Mouse (Mus musculus) G1E-ER4 (cell line): ENCODE data around the gene Gm973. TPM values are rescaled to one million over a fixed set of nuclear protein-coding genes. Genes with fewer than 3 reads are reported as not detected.

ENCODE experiments used
- GATA1 ChIP-seq: IDR thresholded peaks from one replicate; pipeline ENCODE4 v1.8.0; 2012; ENCODE audit warnings: low read length, inconsistent platforms
- polyA plus RNA-seq: library from polyadenylated mRNA; stranded (reverse); fragments of >175 nt; gene quantifications from 2 replicates; pipeline ENCODE4 v1.2.3, GENCODE M21; 2012

Gene Gm973
- not detected in 2 replicates for polyA plus RNA-seq

GRCm38 (mm10) chr1:59516026-59516917 is at the start of gene Gm973:
Gene Gm973 (plus strand): TSS chr1:59516264.
- TF ChIP-seq GATA1: no peak

GRCm38 (mm10) chr1:59469170-59469569 is 46.9 kb upstream of the Gm973 start:
- no peak for TF ChIP-seq GATA1

GRCm38 (mm10) chr1:59470766-59471165 is 45.3 kb upstream of the Gm973 start:
- TF ChIP-seq GATA1: no peak

GRCm38 (mm10) chr1:59472368-59473180 is 43.5 kb upstream of the Gm973 start:
- TF ChIP-seq GATA1: no peak

GRCm38 (mm10) chr1:59473181-59473555 is 42.9 kb upstream of the Gm973 start:
- no peak for TF ChIP-seq GATA1

- no peak for TF ChIP-seq GATA1
Observed at GRCm38 (mm10) chr1:59475618-59476017, 40.4 kb upstream of the Gm973 start.

- no peak for TF ChIP-seq GATA1
Observed at GRCm38 (mm10) chr1:59478911-59479310, 37.2 kb upstream of the Gm973 start.

- no peak for TF ChIP-seq GATA1
Observed at GRCm38 (mm10) chr1:59480821-59481455, 35.1 kb upstream of the Gm973 start.

GRCm38 (mm10) chr1:59481456-59482291 is 34.4 kb upstream of the Gm973 start:
- TF ChIP-seq GATA1: no peak

GRCm38 (mm10) chr1:59482331-59482695 is 33.8 kb upstream of the Gm973 start, which contains the start of gene Fzd7:
Gene Fzd7 (plus strand): TSS chr1:59482424.
- no peak for TF ChIP-seq GATA1

- TF ChIP-seq GATA1: no peak
Observed at GRCm38 (mm10) chr1:59482696-59483520, 33.2 kb upstream of the Gm973 start.

- TF ChIP-seq GATA1: no peak
Observed at GRCm38 (mm10) chr1:59483521-59484245, 32.4 kb upstream of the Gm973 start.

- TF ChIP-seq GATA1: no peak
Observed at GRCm38 (mm10) chr1:59484314-59484713, 31.8 kb upstream of the Gm973 start.
